Comparison of ENCODE assay signal across 34 mouse cellular contexts in the genomic region with DNA sequence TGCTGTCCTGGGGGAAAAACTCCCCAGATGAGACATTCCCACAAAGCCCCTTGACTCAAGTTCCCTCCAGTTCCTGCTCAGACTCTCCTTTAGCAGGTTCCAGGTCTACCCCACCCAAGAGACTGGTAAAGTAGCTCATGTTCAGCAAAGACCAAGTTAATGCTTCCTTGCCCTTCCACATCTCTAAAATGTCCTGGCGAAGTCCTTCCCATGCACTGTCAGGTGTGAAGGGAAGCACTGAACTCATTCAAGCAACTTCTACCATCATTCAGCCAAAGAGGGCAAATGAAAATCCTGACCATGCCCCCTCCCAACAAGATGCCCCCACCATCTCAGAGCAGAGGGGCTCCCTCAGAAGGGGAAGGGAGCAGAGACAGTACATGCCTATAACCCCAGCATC.
"Had no signal": no experiment of that assay in that cellular context is flagged by ENCODE, and none has a peak within 500 bp of the region (broad histone marks: within the 10 kb centered on the region; RNA-seq: fewer than 3 reads in every experiment).

No protein-coding gene starts in this region.

- ATAC-seq: hindbrain, embryonic 16.5 days; hindbrain, postnatal 0 days; inflammation-experienced regulatory T-cells, adult 6 months; intestine, embryonic 15.5 days; intestine, embryonic 16.5 days; intestine, postnatal 0 days had no signal

- H3K9ac ChIP-seq: heart, embryonic 13.5 days; heart, embryonic 15.5 days; hindbrain, embryonic 12.5 days; hindbrain, embryonic 13.5 days; hindbrain, embryonic 14.5 days; hindbrain, embryonic 15.5 days; intestine, embryonic 15.5 days; kidney, embryonic 15.5 days had no signal

- H3K4me2 ChIP-seq: heart, embryonic 11.5 days; heart, embryonic 13.5 days; heart, embryonic 15.5 days; hindbrain, embryonic 12.5 days; hindbrain, embryonic 13.5 days; hindbrain, embryonic 14.5 days; hindbrain, embryonic 15.5 days; intestine, embryonic 15.5 days; kidney, embryonic 15.5 days had no signal

- DNase-seq: heart, postnatal 10 days; heart, postnatal 14 days; heart, postnatal 36 days; heart, postnatal 4 days; kidney, adult 11 months; kidney, adult 18-20 months; kidney, adult 2 months; kidney, adult 8-10 months; kidney, adult 9 months; kidney, postnatal 10 days; kidney, postnatal 14 days; kidney, postnatal 25 days; kidney, postnatal 36 days; kidney, postnatal 4 days; layer of hippocampus, adult 9-11 months; layer of hippocampus, postnatal 36 days had no signal

- H3K9me3 ChIP-seq: heart, embryonic 10.5 days; heart, embryonic 13.5 days; heart, embryonic 15.5 days; hindbrain, embryonic 10.5 days; hindbrain, embryonic 12.5 days; hindbrain, embryonic 13.5 days; hindbrain, embryonic 15.5 days; intestine, embryonic 15.5 days; kidney, embryonic 15.5 days had no signal

- H3K4me1 ChIP-seq: intestine, embryonic 15.5 days had no signal

- H3K27ac ChIP-seq: heart, embryonic 10.5 days; heart, embryonic 13.5 days; heart, embryonic 15.5 days; hindbrain, embryonic 10.5 days; hindbrain, embryonic 12.5 days; hindbrain, embryonic 13.5 days; hindbrain, embryonic 14.5 days; hindbrain, embryonic 15.5 days; hindbrain, postnatal 0 days; intestine, embryonic 15.5 days; kidney, embryonic 15.5 days; kidney, postnatal 0 days; layer of hippocampus, adult 2 months had no signal

- H3K4me3 ChIP-seq: heart, embryonic 10.5 days; heart, embryonic 13.5 days; heart, embryonic 15.5 days; hindbrain, embryonic 10.5 days; hindbrain, embryonic 12.5 days; hindbrain, embryonic 13.5 days; hindbrain, embryonic 15.5 days; intestine, embryonic 15.5 days; kidney, embryonic 15.5 days; layer of hippocampus, adult 2 months had no signal

- H3K27me3 ChIP-seq: heart, embryonic 15.5 days; hindbrain, embryonic 15.5 days; intestine, embryonic 15.5 days; kidney, embryonic 15.5 days had no signal
